Mouse (Mus musculus) embryonic facial prominence, embryonic 14.5 days (tissue): Measurements from ENCODE around the gene Plxna1. TPM values are rescaled to one million over a fixed set of nuclear protein-coding genes. Genes with fewer than 3 reads are reported as not detected.

Experiments
- ATAC-seq: fragments of 200-750 bp; cut with Nextera tagmentation; 2 replicates; pipeline ENCODE4 v1.8.0; 2017; ENCODE audit warnings: low read depth, moderate number of reproducible peaks, moderate TSS enrichment
- DNase-seq: peaks from one replicate; pipeline ENCODE4 v3.0.0-alpha.2; 2015; ENCODE audit warnings: low spot score
- H3K27ac ChIP-seq: fragments of 300-500 bp; sonication (generic); replicated peaks from 2 replicates; pipeline ENCODE4 v1.5.1; 2014; ENCODE audit warnings: low read depth, mild to moderate bottlenecking, low read length, moderate library complexity
- H3K27me3 ChIP-seq: fragments of 300-500 bp; sonication (generic); replicated peaks from 2 replicates; pipeline ENCODE4 v1.6.1; 2014; ENCODE audit warnings: low read length; ENCODE audit not compliant: control insufficient read depth, insufficient read depth
- H3K36me3 ChIP-seq: fragments of 300-500 bp; sonication (generic); 2 replicates; pipeline ENCODE4 v1.6.1; 2014; ENCODE audit warnings: low read length, mixed read lengths; ENCODE audit not compliant: control insufficient read depth, insufficient read depth
- H3K4me1 ChIP-seq: fragments of 300-500 bp; sonication (generic); 2 replicates; pipeline ENCODE4 v1.6.1; 2014; ENCODE audit warnings: antibody characterized with exemption, low read length; ENCODE audit not compliant: control insufficient read depth, insufficient read depth
- H3K4me2 ChIP-seq: fragments of 300-500 bp; sonication (generic); 2 replicates; pipeline ENCODE4 v1.6.1; 2014; ENCODE audit warnings: low read depth, mild to moderate bottlenecking, low read length, moderate library complexity, mixed read lengths
- H3K4me3 ChIP-seq: fragments of 300-500 bp; sonication (generic); 2 replicates; pipeline ENCODE4 v1.5.1; 2014; ENCODE audit warnings: low read depth, mild to moderate bottlenecking, low read length
- H3K9ac ChIP-seq: fragments of 300-500 bp; sonication (generic); 2 replicates; pipeline ENCODE4 v1.6.1; 2014; ENCODE audit warnings: low read depth, mild to moderate bottlenecking, low read length, moderate library complexity, mixed read lengths
- H3K9me3 ChIP-seq: fragments of 300-500 bp; sonication (generic); 2 replicates; pipeline ENCODE4 v1.6.1; 2016; ENCODE audit warnings: low read length; ENCODE audit not compliant: control insufficient read depth
- WGBS: fragments of 180-500 bp; shearing (Covaris S2); extraction: QIAGEN DNeasy Blood & Tissue Kit; methylation state at CpG from one replicate; pipeline ENCODE4 v1.1.7; 2014; 5-methylcytosine and 5-hydroxymethylcytosine counted together
- polyA plus RNA-seq: library from polyadenylated mRNA; unstranded; fragments of >200 nt; fragmentation: Nextera tagmentation; extraction: Ambion mirVana; gene quantifications from 2 replicates; pipeline ENCODE4 v1.2.1, GENCODE M21; 2014

Gene Plxna1
- polyA plus RNA-seq, 1 experiment from 2014 or later, result 31.8 TPM

GRCm38 (mm10) chr6:89397919-89398318, 35.5 kb upstream of the Plxna1 start:
- Histone ChIP-seq H3K9ac (no peak overlapping the region), H3K4me3 (no peak overlapping the region), H3K4me2 (no peak overlapping the region), H3K27ac (no peak overlapping the region), H3K4me1 (no peaks in the 10 kb centered on the region), H3K27me3 (no peaks in the 10 kb centered on the region), H3K36me3 (no peaks in the 10 kb centered on the region), H3K9me3 (no peaks in the 10 kb centered on the region)
- 86% methylated on average over 4 of the region's 4 CpGs for WGBS
- ATAC-seq (no peak), DNase-seq (no peak)

- H3K4me1 ChIP-seq, result no peaks in the 10 kb centered on the region
- no peaks in the 10 kb centered on the region for H3K36me3 ChIP-seq
- no peak overlapping the region for H3K4me2 ChIP-seq
- no peaks in the 10 kb centered on the region for H3K9me3 ChIP-seq
- no peaks in the 10 kb centered on the region for H3K27me3 ChIP-seq
- H3K27ac ChIP-seq, result no peak overlapping the region
- H3K9ac ChIP-seq, result no peak overlapping the region
- H3K4me3 ChIP-seq, result no peak overlapping the region
- 81% methylated on average over 2 of the region's 2 CpGs for WGBS
- DNase-seq, result no peak
- ATAC-seq, result no peak
Measured at GRCm38 (mm10) chr6:89393820-89394219, 31.4 kb upstream of the Plxna1 start.

- Histone ChIP-seq H3K4me1 (no peaks in the 10 kb centered on the region), H3K27ac (no peak overlapping the region), H3K4me2 (no peak overlapping the region), H3K9me3 (no peaks in the 10 kb centered on the region), H3K4me3 (no peak overlapping the region), H3K27me3 (no peaks in the 10 kb centered on the region), H3K9ac (no peak overlapping the region), H3K36me3 (no peaks in the 10 kb centered on the region)
- WGBS, result 100% methylated on average over 2 of the region's 2 CpGs
- no peak for ATAC-seq
- DNase-seq, result no peak
Measured at GRCm38 (mm10) chr6:89392213-89392612, 29.8 kb upstream of the Plxna1 start.

GRCm38 (mm10) chr6:89389771-89390170, 27.4 kb upstream of the Plxna1 start:
- H3K27me3 ChIP-seq, result no peaks in the 10 kb centered on the region
- no peaks in the 10 kb centered on the region for H3K4me1 ChIP-seq
- no peak for ATAC-seq
- H3K4me2 ChIP-seq, result no peak overlapping the region
- H3K4me3 ChIP-seq, result no peak overlapping the region
- DNase-seq, result no peak
- no peaks in the 10 kb centered on the region for H3K36me3 ChIP-seq
- no peak overlapping the region for H3K27ac ChIP-seq
- 79% methylated on average over 7 of the region's 7 CpGs for WGBS
- no peak overlapping the region for H3K9ac ChIP-seq
- H3K9me3 ChIP-seq, result no peaks in the 10 kb centered on the region

DNA sequence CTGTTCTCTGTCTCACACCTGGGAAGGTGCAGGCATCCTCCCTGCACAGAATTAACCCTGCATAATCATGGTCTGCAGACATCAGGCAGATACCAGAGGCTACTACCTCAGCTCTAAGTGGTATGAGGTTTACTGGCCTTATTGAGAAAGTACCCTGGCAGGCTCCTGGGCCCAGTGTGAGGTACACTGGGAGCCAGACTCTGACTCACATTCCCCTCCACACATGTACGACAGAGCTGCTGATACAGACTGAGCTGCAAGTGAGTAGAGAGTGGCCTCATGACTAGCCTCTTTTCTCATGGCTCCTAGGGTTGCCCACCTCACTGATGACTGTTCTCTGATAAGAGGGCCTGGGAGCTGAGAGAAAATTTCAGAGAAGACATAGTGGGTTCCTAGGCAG, 24.5 kb upstream of the Plxna1 start:
- H3K4me1 ChIP-seq, result no peaks in the 10 kb centered on the region
- H3K27ac ChIP-seq, result no peak overlapping the region
- DNase-seq (no peak), ATAC-seq (no peak)
- no peak overlapping the region for H3K4me2 ChIP-seq
- H3K4me3 ChIP-seq, result no peak overlapping the region
- no peaks in the 10 kb centered on the region for H3K9me3 ChIP-seq
- no peaks in the 10 kb centered on the region for H3K36me3 ChIP-seq
- H3K9ac ChIP-seq, result no peak overlapping the region
- WGBS, result 70% methylated on average over 1 of the region's 1 CpGs
- H3K27me3 ChIP-seq, result no peaks in the 10 kb centered on the region

- DNase-seq (no peak), ATAC-seq (no peak)
- no peaks in the 10 kb centered on the region for H3K36me3 ChIP-seq
- no peaks in the 10 kb centered on the region for H3K27me3 ChIP-seq
- no peak overlapping the region for H3K4me2 ChIP-seq
- whole genome bisulfite sequencing, result 82% methylated on average over 2 of the region's 2 CpGs
- no peaks in the 10 kb centered on the region for H3K4me1 ChIP-seq
- H3K9me3 ChIP-seq, result no peaks in the 10 kb centered on the region
- no peak overlapping the region for H3K4me3 ChIP-seq
- no peak overlapping the region for H3K27ac ChIP-seq
- H3K9ac ChIP-seq, result no peak overlapping the region
Measured at GRCm38 (mm10) chr6:89384699-89385098, 22.3 kb upstream of the Plxna1 start.

- ATAC-seq (no peak), DNase-seq (no peak)
- no peak overlapping the region for H3K27ac ChIP-seq
- no peak overlapping the region for H3K4me3 ChIP-seq
- WGBS, result 33% methylated on average over 5 of the region's 5 CpGs
- H3K4me1 ChIP-seq, result no peaks in the 10 kb centered on the region
- no peak overlapping the region for H3K9ac ChIP-seq
- no peaks in the 10 kb centered on the region for H3K9me3 ChIP-seq
- no peaks in the 10 kb centered on the region for H3K36me3 ChIP-seq
- no peak overlapping the region for H3K4me2 ChIP-seq
- no peaks in the 10 kb centered on the region for H3K27me3 ChIP-seq
Measured at GRCm38 (mm10) chr6:89381851-89382250, 19.4 kb upstream of the Plxna1 start.

DNA sequence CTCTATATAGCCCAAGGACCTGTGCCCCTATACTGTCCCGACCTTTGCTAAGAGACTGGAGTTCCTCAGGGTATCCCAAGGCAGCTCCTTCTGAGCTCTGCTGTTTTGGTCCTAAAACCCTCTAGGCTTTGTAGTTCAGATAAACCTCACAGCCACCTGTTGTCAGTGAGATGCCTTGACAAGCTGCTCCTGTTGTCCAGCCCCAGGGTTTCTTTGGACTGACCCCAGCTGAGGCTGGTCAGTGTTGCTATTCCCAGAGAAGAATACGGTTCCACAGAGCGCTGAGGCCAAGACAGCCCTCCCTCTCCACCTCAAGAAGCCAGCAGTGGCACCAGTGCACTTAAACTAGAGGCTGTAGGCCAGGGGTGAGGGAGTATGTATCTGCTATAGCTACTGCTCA, 18.8 kb upstream of the Plxna1 start:
- WGBS, result 19% methylated on average over 3 of the region's 3 CpGs
- Histone ChIP-seq H3K9ac (no peak overlapping the region), H3K4me1 (no peaks in the 10 kb centered on the region), H3K27ac (no peak overlapping the region), H3K4me2 (no peak overlapping the region), H3K36me3 (no peaks in the 10 kb centered on the region), H3K27me3 (no peaks in the 10 kb centered on the region), H3K4me3 (no peak overlapping the region), H3K9me3 (no peaks in the 10 kb centered on the region)
- DNase-seq (no peak), ATAC-seq (no peak)

GRCm38 (mm10) chr6:89380751-89381150, 18.3 kb upstream of the Plxna1 start:
- no peaks in the 10 kb centered on the region for H3K9me3 ChIP-seq
- H3K9ac ChIP-seq, result no peak overlapping the region
- H3K4me3 ChIP-seq, result no peak overlapping the region
- H3K4me2 ChIP-seq, result no peak overlapping the region
- no peaks in the 10 kb centered on the region for H3K36me3 ChIP-seq
- no peaks in the 10 kb centered on the region for H3K4me1 ChIP-seq
- WGBS, result 19% methylated on average over 3 of the region's 3 CpGs
- H3K27ac ChIP-seq, result no peak overlapping the region
- no peaks in the 10 kb centered on the region for H3K27me3 ChIP-seq
- DNase-seq (no peak), ATAC-seq (no peak)
